Mouse (Mus musculus): Measurements from ENCODE around the gene Amh.

- TF ChIP-seq EP300 (IDR thresholded peaks at IDR 0.05; ENCODE audit: low read depth) (no peak), CTCF (IDR thresholded peaks at IDR 0.05; ENCODE audit: low read depth) (no peak)
These were observed 28.6 kb upstream of the Amh start for GRCm38 (mm10) chr10:80776358-80776869.
